Comparison of ENCODE assay signal across 18 mouse cellular contexts in the genomic region with DNA sequence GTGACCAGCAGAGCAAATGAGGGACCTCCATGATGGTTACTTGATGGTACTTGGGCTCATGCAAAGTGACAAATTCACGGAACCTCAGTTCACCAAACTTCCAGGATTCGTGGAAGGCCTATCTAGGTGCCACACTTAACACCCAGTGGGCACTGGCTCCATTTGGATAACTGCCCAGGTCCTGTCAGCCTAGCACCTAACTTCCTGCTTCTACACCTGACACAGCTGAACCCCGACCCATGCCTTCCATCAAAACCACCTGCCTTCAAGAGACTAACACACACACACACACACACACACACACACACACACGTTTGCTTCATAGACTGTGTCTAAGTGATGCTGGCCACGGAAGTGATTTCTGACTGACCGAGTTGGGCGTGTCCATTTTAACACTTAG.
"Had no signal": no experiment of that assay in that cellular context is flagged by ENCODE, and none has a peak within 500 bp of the region (broad histone marks: within the 10 kb centered on the region; RNA-seq: fewer than 3 reads in every experiment).

No protein-coding gene starts in this region.

- H3K9ac ChIP-seq: heart, embryonic 12.5 days; heart, embryonic 15.5 days; hindbrain, embryonic 12.5 days; hindbrain, embryonic 15.5 days; limb, embryonic 13.5 days; limb, embryonic 15.5 days; liver, embryonic 12.5 days; liver, embryonic 14.5 days had no signal

- H3K36me3 ChIP-seq: hindbrain, embryonic 12.5 days; hindbrain, embryonic 15.5 days; liver, embryonic 12.5 days had no signal

- H3K4me1 ChIP-seq: hindbrain, embryonic 10.5 days; hindbrain, embryonic 12.5 days; hindbrain, embryonic 15.5 days; liver, embryonic 12.5 days had no signal

- H3K4me2 ChIP-seq: heart, embryonic 12.5 days; heart, embryonic 15.5 days; hindbrain, embryonic 12.5 days; hindbrain, embryonic 15.5 days; limb, embryonic 13.5 days; limb, embryonic 15.5 days; liver, embryonic 12.5 days had no signal

- H3K27me3 ChIP-seq: heart, embryonic 12.5 days; heart, embryonic 15.5 days; hindbrain, embryonic 12.5 days; hindbrain, embryonic 15.5 days; limb, embryonic 13.5 days; limb, embryonic 15.5 days; liver, embryonic 12.5 days had no signal

- ATAC-seq: hindbrain, postnatal 0 days; intestine, embryonic 16.5 days; liver, embryonic 12.5 days had no signal

- DNase-seq: gastrocnemius, postnatal 10 days; gastrocnemius, postnatal 25 days; kidney, adult 11 months; layer of hippocampus, adult 9-11 months had no signal

- H3K9me3 ChIP-seq: heart, embryonic 10.5 days; heart, embryonic 12.5 days; heart, embryonic 15.5 days; hindbrain, embryonic 10.5 days; hindbrain, embryonic 12.5 days; hindbrain, embryonic 15.5 days; limb, embryonic 13.5 days; limb, embryonic 15.5 days; liver, embryonic 12.5 days had no signal

- H3K4me3 ChIP-seq: gastrocnemius, adult 2 months; heart, embryonic 10.5 days; heart, embryonic 12.5 days; heart, embryonic 15.5 days; hindbrain, embryonic 10.5 days; hindbrain, embryonic 12.5 days; hindbrain, embryonic 15.5 days; left cerebral cortex, adult 2 months; limb, embryonic 13.5 days; limb, embryonic 15.5 days; liver, embryonic 12.5 days had no signal

- H3K27ac ChIP-seq: gastrocnemius, adult 2 months; heart, embryonic 10.5 days; heart, embryonic 15.5 days; hindbrain, embryonic 10.5 days; hindbrain, embryonic 12.5 days; hindbrain, embryonic 15.5 days; hindbrain, postnatal 0 days; left cerebral cortex, adult 2 months; limb, embryonic 13.5 days; limb, embryonic 15.5 days; liver, embryonic 12.5 days; liver, embryonic 14.5 days had no signal
